Mouse (Mus musculus): ENCODE measurements around the gene Parp4. TPM values are rescaled to one million over a fixed set of nuclear protein-coding genes. Genes with fewer than 3 reads are reported as not detected.

Gene Parp4
- total and polyA plus RNA-seq, 2 experiments from 2014 or later: 7.3 to 10.1 TPM

- DNase-seq (ENCODE audit: low spot score): no peak
- Histone ChIP-seq H3K4me3 (ENCODE audit: low read depth, low read length) (no peak overlapping the region), H3K4me2 (ENCODE audit: low read depth, low read length) (no peak overlapping the region), H3K36me3 (replicated peaks; ENCODE audit: control insufficient read depth, insufficient read depth, low read length) (peaks cover 38% of the 10 kb centered on the region), H3K27me3 (ENCODE audit: control insufficient read depth, insufficient read depth, low read length) (no peaks in the 10 kb centered on the region), H3K9ac (replicated peaks; ENCODE audit: low read depth, low read length) (no peak overlapping the region), H3K27ac (ENCODE audit: low read depth) (no peak overlapping the region; the same call in 1 of the 2 replicates), H3K9me3 (replicated peaks; ENCODE audit: control insufficient read depth, low read length) (no peaks in the 10 kb centered on the region), H3K4me1 (ENCODE audit: control insufficient read depth, insufficient read depth) (peaks cover 5% of the 10 kb centered on the region; the same call in 1 of the 2 replicates)
- ATAC-seq (ENCODE audit: insufficient read depth, low read depth): no peak
- no peak for TF ChIP-seq EP300 (IDR thresholded peaks at IDR 0.05; ENCODE audit: low read depth)
- TF ChIP-seq CTCF (IDR thresholded peaks at IDR 0.05; ENCODE audit: low read depth): no peak
- WGBS: 74% methylated on average over 6 of the region's 6 CpGs
These were observed 6.9 kb downstream of the Parp4 start for GRCm38 (mm10) chr14:56582294-56582693.

GRCm38 (mm10) chr14:56592191-56592590 lies 16.8 kb downstream of the Parp4 start:
- no peak for TF ChIP-seq EP300 (IDR thresholded peaks at IDR 0.05; ENCODE audit: low read depth)
- TF ChIP-seq CTCF (IDR thresholded peaks at IDR 0.05; ENCODE audit: low read depth): no peak
- H3K9me3 ChIP-seq (replicated peaks; ENCODE audit: control insufficient read depth, low read length): no peaks in the 10 kb centered on the region
- H3K4me2 ChIP-seq (ENCODE audit: low read depth, low read length): no peak overlapping the region
- H3K27me3 ChIP-seq (ENCODE audit: control insufficient read depth, insufficient read depth, low read length): no peaks in the 10 kb centered on the region
- DNase-seq (ENCODE audit: low spot score): no peak
- H3K4me1 ChIP-seq (ENCODE audit: control insufficient read depth, insufficient read depth): no peaks in the 10 kb centered on the region
- peaks cover 80% of the 10 kb centered on the region for H3K36me3 ChIP-seq (replicated peaks; ENCODE audit: control insufficient read depth, insufficient read depth, low read length)
- H3K9ac ChIP-seq (replicated peaks; ENCODE audit: low read depth, low read length): no peak overlapping the region
- no peak overlapping the region for H3K27ac ChIP-seq (ENCODE audit: low read depth)
- no peak for ATAC-seq (ENCODE audit: insufficient read depth, low read depth)
- 91% methylated on average over 9 of the region's 9 CpGs for WGBS
- H3K4me3 ChIP-seq (ENCODE audit: low read depth, low read length): no peak overlapping the region

GRCm38 (mm10) chr14:56594811-56595210 lies 19.4 kb downstream of the Parp4 start:
- H3K4me3 ChIP-seq (ENCODE audit: low read depth, low read length): no peak overlapping the region
- DNase-seq (ENCODE audit: low spot score) (no peak), ATAC-seq (ENCODE audit: insufficient read depth, low read depth) (no peak)
- no peaks in the 10 kb centered on the region for H3K9me3 ChIP-seq (replicated peaks; ENCODE audit: control insufficient read depth, low read length)
- no peaks in the 10 kb centered on the region for H3K27me3 ChIP-seq (ENCODE audit: control insufficient read depth, insufficient read depth, low read length)
- 87% methylated on average over 1 of the region's 1 CpGs for WGBS
- peaks cover 97% of the 10 kb centered on the region for H3K36me3 ChIP-seq (replicated peaks; ENCODE audit: control insufficient read depth, insufficient read depth, low read length)
- TF ChIP-seq EP300 (IDR thresholded peaks at IDR 0.05; ENCODE audit: low read depth): no peak
- no peak for TF ChIP-seq CTCF (IDR thresholded peaks at IDR 0.05; ENCODE audit: low read depth)
- H3K4me2 ChIP-seq (ENCODE audit: low read depth, low read length): no peak overlapping the region
- H3K9ac ChIP-seq (replicated peaks; ENCODE audit: low read depth, low read length): no peak overlapping the region
- no peaks in the 10 kb centered on the region for H3K4me1 ChIP-seq (ENCODE audit: control insufficient read depth, insufficient read depth)
- H3K27ac ChIP-seq (ENCODE audit: low read depth): no peak overlapping the region

- WGBS: 57% methylated on average over 6 of the region's 6 CpGs
- Histone ChIP-seq H3K4me1 (ENCODE audit: control insufficient read depth, insufficient read depth) (no peaks in the 10 kb centered on the region), H3K9ac (replicated peaks; ENCODE audit: low read depth, low read length) (no peak overlapping the region), H3K4me2 (ENCODE audit: low read depth, low read length) (no peak overlapping the region), H3K27me3 (ENCODE audit: control insufficient read depth, insufficient read depth, low read length) (no peaks in the 10 kb centered on the region), H3K4me3 (ENCODE audit: low read depth, low read length) (no peak overlapping the region), H3K9me3 (replicated peaks; ENCODE audit: control insufficient read depth, low read length) (no peaks in the 10 kb centered on the region), H3K27ac (ENCODE audit: low read depth) (no peak overlapping the region), H3K36me3 (replicated peaks; ENCODE audit: control insufficient read depth, insufficient read depth, low read length) (peaks cover 89% of the 10 kb centered on the region)
- TF ChIP-seq CTCF (IDR thresholded peaks at IDR 0.05; ENCODE audit: low read depth) (peak; percentile 69), EP300 (IDR thresholded peaks at IDR 0.05; ENCODE audit: low read depth) (no peak)
- ATAC-seq (ENCODE audit: insufficient read depth, low read depth) (no peak), DNase-seq (ENCODE audit: low spot score) (peak; percentile 28)
These were observed 23.3 kb downstream of the Parp4 start for GRCm38 (mm10) chr14:56598759-56599158.

- WGBS: 91% methylated on average over 9 of the region's 9 CpGs
- TF ChIP-seq CTCF (IDR thresholded peaks at IDR 0.05; ENCODE audit: low read depth): no peak
- no peak for TF ChIP-seq EP300 (IDR thresholded peaks at IDR 0.05; ENCODE audit: low read depth)
- Histone ChIP-seq H3K4me2 (ENCODE audit: low read depth, low read length) (no peak overlapping the region), H3K4me3 (ENCODE audit: low read depth, low read length) (no peak overlapping the region), H3K9me3 (replicated peaks; ENCODE audit: control insufficient read depth, low read length) (no peaks in the 10 kb centered on the region), H3K27me3 (ENCODE audit: control insufficient read depth, insufficient read depth, low read length) (no peaks in the 10 kb centered on the region), H3K36me3 (replicated peaks; ENCODE audit: control insufficient read depth, insufficient read depth, low read length) (peaks cover 79% of the 10 kb centered on the region), H3K27ac (ENCODE audit: low read depth) (no peak overlapping the region), H3K9ac (replicated peaks; ENCODE audit: low read depth, low read length) (no peak overlapping the region), H3K4me1 (ENCODE audit: control insufficient read depth, insufficient read depth) (no peaks in the 10 kb centered on the region)
- no peak for DNase-seq (ENCODE audit: low spot score)
- ATAC-seq (ENCODE audit: insufficient read depth, low read depth): no peak
These were observed 26.6 kb downstream of the Parp4 start for GRCm38 (mm10) chr14:56602069-56602468.

GRCm38 (mm10) chr14:56604438-56604837 lies 29.0 kb downstream of the Parp4 start:
- ATAC-seq (ENCODE audit: insufficient read depth, low read depth): no peak
- no peak for DNase-seq (ENCODE audit: low spot score)
- no peaks in the 10 kb centered on the region for H3K9me3 ChIP-seq (replicated peaks; ENCODE audit: control insufficient read depth, low read length)
- 92% methylated on average over 5 of the region's 5 CpGs for WGBS
- H3K27me3 ChIP-seq (ENCODE audit: control insufficient read depth, insufficient read depth, low read length): no peaks in the 10 kb centered on the region
- H3K9ac ChIP-seq (replicated peaks; ENCODE audit: low read depth, low read length): no peak overlapping the region
- no peak overlapping the region for H3K4me2 ChIP-seq (ENCODE audit: low read depth, low read length)
- TF ChIP-seq EP300 (IDR thresholded peaks at IDR 0.05; ENCODE audit: low read depth) (no peak), CTCF (IDR thresholded peaks at IDR 0.05; ENCODE audit: low read depth) (no peak)
- no peak overlapping the region for H3K4me3 ChIP-seq (ENCODE audit: low read depth, low read length)
- no peaks in the 10 kb centered on the region for H3K4me1 ChIP-seq (ENCODE audit: control insufficient read depth, insufficient read depth)
- H3K27ac ChIP-seq (ENCODE audit: low read depth): no peak overlapping the region
- peaks cover 79% of the 10 kb centered on the region for H3K36me3 ChIP-seq (replicated peaks; ENCODE audit: control insufficient read depth, insufficient read depth, low read length)

All from heart, postnatal 0 days (tissue).